Mouse (Mus musculus) heart, adult 18-20 months (tissue): ENCODE measurements around the gene Ubtf. TPM values are rescaled to one million over a fixed set of nuclear protein-coding genes. Genes with fewer than 3 reads are reported as not detected.

Source experiments
- DNase-seq, 2 experiments: peaks; one replicate each; pipeline ENCODE4 v3.0.0; 2021 to 2022; ENCODE audit warnings: mixed read lengths in 1 of 2
- total RNA-seq, 2 experiments: library from RNA; stranded (reverse); gene quantifications; 2 replicates each; pipeline ENCODE4 v1.2.3; 2021

Gene Ubtf
- total RNA-seq, 2 experiments from 2014 or later, result 49.2 to 49.9 TPM

- peak; percentile 80 to 87 for DNase-seq
Measured at GRCm38 (mm10) chr11:102317901-102318575, 1.5 kb downstream of the Ubtf start.

- peak in 1 of 2 experiments; percentile 67 for DNase-seq
Measured at GRCm38 (mm10) chr11:102317298-102317900, 2.1 kb downstream of the Ubtf start.

GRCm38 (mm10) chr11:102316572-102317297 lies 2.8 kb downstream of the Ubtf start:
- peak; percentile 91 to 95 for DNase-seq

- no peak for DNase-seq
Measured at GRCm38 (mm10) chr11:102315690-102316571, 3.6 kb downstream of the Ubtf start.

- DNase-seq, result no peak
Measured at GRCm38 (mm10) chr11:102314321-102314720, 5.2 kb downstream of the Ubtf start.

GRCm38 (mm10) chr11:102312586-102312985 lies 7.0 kb downstream of the Ubtf start:
- no peak for DNase-seq

- no peak for DNase-seq
Measured at GRCm38 (mm10) chr11:102311966-102312365, 7.6 kb downstream of the Ubtf start.

- DNase-seq, result no peak
Measured at GRCm38 (mm10) chr11:102310768-102311695, 8.5 kb downstream of the Ubtf start.

- no peak for DNase-seq
Measured at GRCm38 (mm10) chr11:102309821-102310617, 9.5 kb downstream of the Ubtf start.

GRCm38 (mm10) chr11:102308979-102309378 lies 10.6 kb downstream of the Ubtf start:
- DNase-seq, result peak; percentile 96 to 98

GRCm38 (mm10) chr11:102308104-102308503 lies 11.4 kb downstream of the Ubtf start:
- DNase-seq, result no peak

GRCm38 (mm10) chr11:102305359-102305758 lies 14.2 kb downstream of the Ubtf start:
- DNase-seq, result no peak

- no peak for DNase-seq
Measured at GRCm38 (mm10) chr11:102304141-102304540, 15.4 kb downstream of the Ubtf start.

GRCm38 (mm10) chr11:102299839-102300238 lies 19.7 kb downstream of the Ubtf start:
- DNase-seq, result peak in 1 of 2 experiments; percentile 66

- DNase-seq, result no peak
Measured at GRCm38 (mm10) chr11:102297577-102298556, 21.7 kb downstream of the Ubtf start.

GRCm38 (mm10) chr11:102296491-102297472 lies 22.8 kb downstream of the Ubtf start, which contains the start of gene Atxn7l3:
Gene Atxn7l3 (minus strand): TSS chr11:102296631.
- peak; percentile 97 to 99 for DNase-seq
